Mouse (Mus musculus) heart, postnatal 14 days (tissue): ENCODE measurements around the gene Tbc1d10c. TPM values are rescaled to one million over a fixed set of nuclear protein-coding genes. Genes with fewer than 3 reads are reported as not detected.
"Not testable (repeated sequence)": the region's sequence is repeated elsewhere in the genome, so short reads cannot be mapped to it uniquely, and the experiment has no call there.

Experiments used
- DNase-seq, 2 experiments: peaks; one replicate each; pipeline ENCODE4 v3.0.0; 2021 to 2022
- intact Hi-C: fragments of 180-260 bp; cut with DNase I; formaldehyde crosslinking; loops from one replicate; pipeline ENCODE4 v1.15.1; 2025
- total RNA-seq, 2 experiments: library from RNA; stranded (reverse); gene quantifications; 2 replicates each; pipeline ENCODE4 v1.2.3; 2021

The Tbc1d10c gene
- total RNA-seq, 2 experiments from 2014 or later = 4.0 to 7.5 TPM

GRCm38 (mm10) chr19:4149283-4149682 lies 41.8 kb downstream of the Tbc1d10c start:
- intact Hi-C loops = loop anchor here (2.0 kb wide), 1 partner anchor 14 kb away; the partner anchor contains the start of gene Rps6kb2
- no peak for DNase-seq

GRCm38 (mm10) chr19:4148819-4149218 lies 42.3 kb downstream of the Tbc1d10c start:
- intact Hi-C loops = loop anchor here (2.0 kb wide), 1 partner anchor 14 kb away; the partner anchor contains the start of gene Rps6kb2
- no peak for DNase-seq

- DNase-seq = peak; percentile 99
- intact Hi-C loops = loop anchor here (2.0 kb wide), 1 partner anchor 14 kb away; the partner anchor contains the start of gene Rps6kb2
These were observed 42.6 kb downstream of the Tbc1d10c start, which contains the start of gene Coro1b for GRCm38 (mm10) chr19:4148491-4148806. Coro1b (plus strand) TSS chr19:4148619.

- DNase-seq = no peak
- intact Hi-C loops = loop anchor here (2.0 kb wide), 1 partner anchor 15 kb away; the partner anchor contains the start of gene Rps6kb2
These were observed 43.1 kb downstream of the Tbc1d10c start for GRCm38 (mm10) chr19:4147782-4148490.

- DNase-seq = no peak
- intact Hi-C loops = no loop called here
These were observed 44.1 kb downstream of the Tbc1d10c start for GRCm38 (mm10) chr19:4147022-4147405.

GRCm38 (mm10) chr19:4146366-4147021 lies 44.6 kb downstream of the Tbc1d10c start:
- no peak for DNase-seq
- intact Hi-C loops = no loop called here

DNA sequence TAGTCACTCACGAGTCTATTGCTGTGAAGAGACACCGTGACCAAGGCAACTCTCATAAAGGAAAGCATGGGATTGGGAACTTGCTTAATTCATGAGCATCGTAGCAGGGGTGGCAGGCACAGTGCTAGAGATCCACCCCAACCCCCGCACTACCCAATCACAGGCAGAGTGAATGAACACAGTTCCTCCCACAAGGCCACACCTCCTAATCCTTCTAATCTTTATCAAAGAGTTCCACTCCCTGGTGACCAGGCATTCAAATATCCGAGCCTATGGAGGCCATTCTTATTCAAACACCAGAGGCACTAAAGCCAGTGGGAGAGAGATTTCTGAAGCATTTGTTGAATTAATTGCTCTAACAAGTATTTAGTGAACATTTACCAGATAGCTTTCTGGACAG lies 45.1 kb downstream of the Tbc1d10c start:
- intact Hi-C loops = no loop called here
- DNase-seq = no peak

GRCm38 (mm10) chr19:4144550-4145498 lies 46.3 kb downstream of the Tbc1d10c start:
- peak in 1 of 2 experiments; percentile 51 for DNase-seq
- intact Hi-C loops = no loop called here

DNA sequence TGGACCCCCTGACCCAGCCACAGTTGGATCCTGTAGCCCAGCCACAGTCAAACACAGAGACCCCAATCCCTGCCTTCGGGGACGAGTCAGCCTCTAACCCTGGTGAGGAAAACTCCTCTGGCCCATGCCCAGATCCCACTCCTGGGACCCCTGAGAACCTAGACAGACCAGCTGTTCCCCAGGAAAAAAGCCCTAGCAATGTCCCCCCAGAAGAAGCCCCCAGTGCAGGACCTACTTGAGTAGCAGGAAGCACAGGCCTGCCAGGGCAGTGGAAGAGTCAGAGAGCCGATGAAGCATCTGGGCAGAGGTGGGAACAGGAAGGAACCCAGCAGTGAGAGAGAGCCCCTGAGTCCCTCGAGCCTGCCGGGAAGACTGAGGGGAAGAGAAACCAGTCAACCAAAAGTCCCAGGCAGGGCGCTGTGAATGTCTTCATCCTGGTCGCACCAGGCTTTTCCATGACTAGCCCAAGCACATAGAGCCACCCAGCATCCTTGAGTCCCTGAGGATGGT lies 47.3 kb downstream of the Tbc1d10c start, which contains the start of gene Cabp4:
TSS of gene Cabp4 (minus strand) at position 275 of the 510 bp plus-strand sequence.
- intact Hi-C loops = no loop called here

GRCm38 (mm10) chr19:4142416-4143173 lies 48.5 kb downstream of the Tbc1d10c start:
- intact Hi-C loops = no loop called here
- no peak for DNase-seq

More for the DNA sequence above, 47.3 kb downstream of the Tbc1d10c start, which contains the start of gene Cabp4:
- DNase-seq = no peak

DNA sequence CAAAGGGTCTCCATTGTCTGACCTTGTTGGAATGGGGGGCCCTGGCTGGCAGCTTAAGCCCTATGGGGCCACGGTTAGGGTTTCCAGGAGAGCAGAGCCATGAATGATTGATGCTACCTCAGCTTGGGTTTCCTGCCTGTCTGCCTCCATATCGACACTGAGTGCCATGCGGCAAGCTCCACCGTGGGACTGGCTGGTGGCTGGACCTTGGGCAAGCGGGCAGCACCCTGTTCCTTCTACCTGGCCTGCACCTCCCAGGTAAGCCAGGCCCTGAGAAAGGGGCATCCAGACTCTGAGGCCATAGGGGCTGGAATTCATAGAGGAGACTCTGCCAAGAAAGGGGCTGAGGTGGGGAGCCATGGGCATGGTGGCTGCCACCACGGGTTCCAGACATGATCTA lies 50.9 kb downstream of the Tbc1d10c start:
- intact Hi-C loops = no loop called here
- no peak for DNase-seq

DNA sequence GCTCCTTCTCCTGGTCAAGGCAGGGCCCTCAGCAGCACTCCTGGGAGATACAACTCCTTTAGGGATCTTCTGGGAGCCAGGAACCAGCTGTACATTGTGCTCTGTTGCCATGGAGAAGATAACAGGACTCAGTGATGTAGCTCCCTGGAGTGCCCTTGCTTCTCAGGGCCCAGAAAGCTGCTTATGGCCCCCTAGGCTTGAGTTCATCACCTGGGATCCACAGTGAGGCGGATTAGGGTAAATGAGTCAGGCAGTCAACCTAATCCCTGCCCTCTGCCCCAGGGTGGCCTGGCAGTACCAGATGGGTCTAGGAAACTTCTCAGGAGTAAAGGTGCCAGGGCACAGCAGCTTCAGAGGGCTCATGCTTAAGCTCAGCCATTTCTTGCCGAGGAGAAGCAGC lies 51.6 kb downstream of the Tbc1d10c start, which contains the start of gene Gpr152:
TSS of gene Gpr152 (plus strand) at position 342 of the 400 bp plus-strand sequence.
- no peak for DNase-seq
- intact Hi-C loops = no loop called here

GRCm38 (mm10) chr19:4137913-4138312 lies 53.2 kb downstream of the Tbc1d10c start:
- intact Hi-C loops = no loop called here
- no peak for DNase-seq

GRCm38 (mm10) chr19:4136463-4136862 lies 54.6 kb downstream of the Tbc1d10c start:
- DNase-seq = no peak
- intact Hi-C loops = no loop called here

- intact Hi-C loops, DNase-seq: not testable (repeated sequence)
These were observed 55.1 kb downstream of the Tbc1d10c start for GRCm38 (mm10) chr19:4135963-4136345.

GRCm38 (mm10) chr19:4135229-4135962 lies 55.7 kb downstream of the Tbc1d10c start:
- intact Hi-C loops, DNase-seq: not testable (repeated sequence)

GRCm38 (mm10) chr19:4134354-4134753 lies 56.7 kb downstream of the Tbc1d10c start:
- no peak for DNase-seq
- intact Hi-C loops = no loop called here
